Mouse (Mus musculus): Measurements from ENCODE around the gene Ccdc183.
A peak's percentile ranks its signal among the peaks of the same experiment; 100 is the strongest.

The Ccdc183 gene

GRCm38 (mm10) chr2:25617578-25617977 is at the start of gene Ccdc183:
Gene Ccdc183, minus strand, starts transcription at chr2:25617678.
- DNase-seq (ENCODE audit: low spot score): no peak

GRCm38 (mm10) chr2:25666516-25666915 is 49.0 kb upstream of the Ccdc183 start:
- no peak for DNase-seq (ENCODE audit: low spot score)

GRCm38 (mm10) chr2:25664125-25664524 is 46.6 kb upstream of the Ccdc183 start:
- no peak for DNase-seq (ENCODE audit: low spot score)

GRCm38 (mm10) chr2:25663511-25663910 is 46.0 kb upstream of the Ccdc183 start:
- DNase-seq (ENCODE audit: low spot score): peak; percentile 41

GRCm38 (mm10) chr2:25661245-25661970 is 43.9 kb upstream of the Ccdc183 start:
- DNase-seq (ENCODE audit: low spot score): no peak

GRCm38 (mm10) chr2:25660279-25660678 is 42.8 kb upstream of the Ccdc183 start:
- no peak for DNase-seq (ENCODE audit: low spot score)

GRCm38 (mm10) chr2:25657652-25658051 is 40.2 kb upstream of the Ccdc183 start, which contains the start of gene Lcn5:
Gene Lcn5, plus strand, starts transcription at chr2:25657952.
- no peak for DNase-seq (ENCODE audit: low spot score)

- no peak for DNase-seq (ENCODE audit: low spot score)
Observed at GRCm38 (mm10) chr2:25657246-25657645, 39.8 kb upstream of the Ccdc183 start.

GRCm38 (mm10) chr2:25656691-25657090 is 39.2 kb upstream of the Ccdc183 start:
- DNase-seq (ENCODE audit: low spot score): peak; percentile 6

GRCm38 (mm10) chr2:25654502-25654901 is 37.0 kb upstream of the Ccdc183 start:
- no peak for DNase-seq (ENCODE audit: low spot score)

- no peak for DNase-seq (ENCODE audit: low spot score)
Observed at GRCm38 (mm10) chr2:25652902-25653301, 35.4 kb upstream of the Ccdc183 start, which contains the start of gene Lcn8. Gene Lcn8, plus strand, starts transcription at chr2:25653120.

GRCm38 (mm10) chr2:25639890-25640289 is 22.4 kb upstream of the Ccdc183 start:
- DNase-seq (ENCODE audit: low spot score): peak; percentile 18

- DNase-seq (ENCODE audit: low spot score): no peak
Observed at GRCm38 (mm10) chr2:25634046-25634445, 16.6 kb upstream of the Ccdc183 start.

- no peak for DNase-seq (ENCODE audit: low spot score)
Observed at GRCm38 (mm10) chr2:25633616-25634015, 16.1 kb upstream of the Ccdc183 start.

GRCm38 (mm10) chr2:25628738-25629137 is 11.3 kb upstream of the Ccdc183 start:
- no peak for DNase-seq (ENCODE audit: low spot score)

GRCm38 (mm10) chr2:25627811-25628210 is 10.3 kb upstream of the Ccdc183 start, which contains the start of gene Fcna:
Gene Fcna, minus strand, starts transcription at chr2:25628030.
- DNase-seq (ENCODE audit: low spot score): no peak

GRCm38 (mm10) chr2:25625986-25626385 is 8.5 kb upstream of the Ccdc183 start:
- no peak for DNase-seq (ENCODE audit: low spot score)

GRCm38 (mm10) chr2:25621229-25622200 is 4.0 kb upstream of the Ccdc183 start, which contains the start of gene Tmem141:
Gene Tmem141, minus strand, starts transcription at chr2:25622005.
- peak; percentile 80 for DNase-seq (ENCODE audit: low spot score)

- DNase-seq (ENCODE audit: low spot score): no peak
Observed at GRCm38 (mm10) chr2:25620852-25621228, 3.4 kb upstream of the Ccdc183 start.

GRCm38 (mm10) chr2:25620386-25620785 is 2.9 kb upstream of the Ccdc183 start:
- DNase-seq (ENCODE audit: low spot score): no peak

GRCm38 (mm10) chr2:25616398-25616797 is 1.1 kb downstream of the Ccdc183 start:
- DNase-seq (ENCODE audit: low spot score): no peak

- no peak for DNase-seq (ENCODE audit: low spot score)
Observed at GRCm38 (mm10) chr2:25608671-25609070, 8.8 kb downstream of the Ccdc183 start.
